Mouse (Mus musculus) urinary bladder, postnatal 10 days (tissue): ENCODE data around the gene Inafm2.

Experiments
- DNase-seq: peaks from one replicate; pipeline ENCODE4 v3.0.0; 2022; ENCODE audit warnings: low spot score

Gene Inafm2

DNA sequence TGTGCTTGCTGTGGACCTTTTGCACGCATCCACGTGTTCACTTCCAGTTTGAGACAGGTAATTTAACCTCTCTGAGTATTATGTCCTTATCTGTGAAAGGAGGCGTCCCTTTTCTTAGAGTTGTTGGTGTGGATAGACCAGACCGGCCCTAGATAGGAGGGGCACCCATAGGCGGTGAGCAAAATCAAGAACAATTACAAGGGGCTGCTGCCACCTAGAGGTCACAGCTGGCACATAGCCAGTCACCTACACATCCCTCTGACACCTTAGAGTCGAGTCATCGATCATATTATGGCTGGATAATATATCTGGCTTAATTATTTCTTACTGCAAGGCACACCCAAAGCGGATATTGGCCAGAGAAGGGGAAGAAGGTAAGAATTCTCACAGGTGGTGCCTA is 14.3 kb downstream of the Inafm2 start:
- DNase-seq = no peak

DNA sequence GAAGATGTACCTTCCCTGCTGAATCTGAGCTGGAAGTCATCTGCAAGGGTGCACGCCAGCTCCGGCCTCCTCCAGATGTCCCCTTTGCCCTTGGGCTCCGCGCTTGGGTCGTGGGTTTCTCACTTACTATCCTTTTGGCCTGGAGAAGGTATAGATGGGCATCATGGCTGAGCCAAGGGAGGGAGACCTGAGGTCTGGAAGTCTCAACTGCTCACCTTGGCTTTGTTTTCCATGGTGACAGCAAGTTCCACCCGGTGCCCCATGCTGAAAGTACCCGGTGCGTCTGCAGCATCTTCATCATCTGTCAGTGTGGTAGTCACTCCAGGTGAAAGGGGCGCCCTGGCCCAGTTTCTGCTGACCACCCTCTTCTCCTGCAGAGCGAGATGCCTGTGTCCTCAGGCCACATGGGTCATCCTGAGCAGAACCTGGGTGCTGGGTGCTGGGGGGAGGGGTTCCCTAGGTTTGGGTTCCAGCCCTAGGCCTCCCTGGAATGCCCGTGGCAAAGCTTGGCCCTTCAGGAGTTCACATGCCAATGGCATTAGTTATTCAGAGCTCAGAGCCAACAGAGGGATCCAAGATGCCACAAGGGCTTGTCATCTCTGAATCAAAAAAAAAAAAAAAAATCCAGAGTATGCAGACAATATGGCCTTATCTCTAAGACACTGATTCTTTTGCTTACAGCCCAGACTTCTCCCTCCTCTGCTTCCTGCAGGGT is 14.9 kb downstream of the Inafm2 start:
- no peak for DNase-seq

DNA sequence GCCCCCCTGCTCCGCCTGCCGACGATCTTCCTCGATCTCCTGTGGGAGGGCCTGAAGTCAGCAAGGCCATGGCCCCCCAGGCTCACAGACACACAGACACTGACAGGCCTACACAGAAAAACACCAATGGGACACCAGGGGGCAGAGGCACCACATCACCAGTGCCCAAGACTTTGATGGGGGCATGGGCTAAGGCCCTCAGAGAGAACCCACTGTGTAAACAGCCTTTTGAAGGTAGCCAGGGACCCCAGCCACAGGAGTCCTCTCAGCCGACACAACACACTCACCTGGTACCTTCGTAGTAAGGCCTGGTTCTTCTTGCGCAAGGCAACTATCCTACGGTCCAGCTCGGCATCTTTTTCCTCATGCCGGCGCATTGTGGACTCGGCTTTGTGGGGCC is 15.8 kb downstream of the Inafm2 start:
- no peak for DNase-seq

DNA sequence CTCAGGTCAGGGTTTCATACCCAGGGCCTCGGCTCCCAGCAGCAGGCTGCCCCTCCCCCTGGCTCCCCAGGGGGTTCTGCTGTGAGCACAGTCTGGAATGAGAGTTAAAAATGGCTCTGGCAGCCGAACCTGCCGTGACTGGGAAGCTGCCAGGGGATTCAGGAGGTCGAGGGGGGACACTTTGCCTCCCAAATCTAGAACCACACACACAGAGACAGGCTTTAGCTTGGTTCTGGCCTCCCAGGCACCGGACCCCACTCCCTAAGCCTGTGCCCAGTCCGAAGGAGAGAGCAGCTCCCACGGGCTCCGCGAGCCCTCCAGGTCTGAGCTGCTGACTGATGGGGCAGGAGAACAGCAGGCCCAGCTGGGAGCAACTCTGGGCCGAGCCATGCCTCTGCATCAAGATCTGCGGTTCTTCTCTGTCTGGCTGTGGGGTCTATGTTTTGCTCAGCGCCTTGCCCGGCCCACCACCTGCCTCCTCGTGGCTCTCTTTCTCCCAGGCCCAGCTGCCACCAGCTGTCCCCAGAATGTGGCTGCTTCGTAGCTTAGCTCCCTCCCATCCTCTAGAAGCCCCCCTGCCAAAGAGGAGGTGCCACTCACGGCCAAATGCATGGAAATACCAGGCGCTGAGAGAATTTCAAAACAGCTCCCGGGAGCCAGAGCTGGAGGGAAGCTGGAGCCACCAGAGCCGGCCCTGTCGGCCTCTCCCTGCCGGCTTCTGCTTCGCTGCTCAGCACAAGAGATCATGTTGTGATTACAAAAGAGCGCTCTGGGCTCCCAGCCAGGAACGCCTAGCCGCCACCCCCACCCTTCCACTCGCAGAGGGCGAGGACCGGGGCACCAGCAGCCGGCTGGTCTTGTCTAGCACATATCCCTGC is 16.6 kb downstream of the Inafm2 start, which contains the start of gene Ccdc9b:
Gene Ccdc9b (minus strand): TSS at position 756 of the 878 bp plus-strand sequence.
- peak; percentile 80 for DNase-seq

GRCm38 (mm10) chr2:118762784-118763148 is 17.2 kb downstream of the Inafm2 start:
- DNase-seq = no peak

- DNase-seq = no peak
Measured at GRCm38 (mm10) chr2:118763469-118763868, 17.9 kb downstream of the Inafm2 start.

GRCm38 (mm10) chr2:118764094-118764831 is 18.7 kb downstream of the Inafm2 start:
- DNase-seq = no peak

- DNase-seq = no peak
Measured at GRCm38 (mm10) chr2:118764875-118765274, 19.3 kb downstream of the Inafm2 start.

GRCm38 (mm10) chr2:118766041-118767033 is 20.8 kb downstream of the Inafm2 start:
- DNase-seq = no peak

DNA sequence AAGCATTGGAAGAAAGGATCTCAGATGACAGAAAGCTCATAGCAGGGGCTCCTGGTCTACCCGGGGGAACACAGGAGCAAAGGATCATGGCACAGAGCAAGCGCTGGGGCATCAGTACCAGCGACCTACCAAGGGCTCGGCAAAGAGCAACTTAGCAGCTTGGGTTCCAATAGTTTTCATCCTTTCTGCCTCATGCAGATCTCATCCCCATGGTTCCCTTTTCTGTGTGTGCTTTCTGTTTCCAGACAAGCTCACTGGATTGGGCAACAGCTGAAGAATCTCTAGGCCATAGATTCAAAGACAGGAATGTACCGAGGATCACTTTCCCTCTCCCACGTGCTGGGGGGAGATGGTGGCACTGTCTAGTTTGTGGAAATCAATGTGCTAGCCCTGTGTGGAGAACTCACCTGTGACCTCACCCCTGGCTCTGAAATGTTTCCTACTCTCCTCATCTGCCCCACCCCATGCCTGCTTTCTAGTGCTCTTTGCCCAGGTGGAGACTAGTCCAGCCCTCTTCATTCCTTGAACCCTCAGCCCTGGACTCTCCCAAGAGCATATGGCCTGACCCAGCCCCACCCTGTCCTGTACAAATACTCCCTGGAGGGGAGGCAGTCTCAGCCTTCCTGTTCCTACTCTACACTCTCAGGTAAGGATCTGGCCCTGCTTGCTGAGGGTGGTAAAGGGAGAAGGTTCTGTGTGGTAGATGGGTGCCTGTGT is 26.8 kb downstream of the Inafm2 start, which contains the start of gene Phgr1:
Gene Phgr1 (plus strand): TSS at position 612 of the 717 bp plus-strand sequence.
- DNase-seq = no peak

GRCm38 (mm10) chr2:118774536-118774935 is 29.0 kb downstream of the Inafm2 start:
- no peak for DNase-seq

GRCm38 (mm10) chr2:118775396-118775795 is 29.8 kb downstream of the Inafm2 start:
- no peak for DNase-seq

- DNase-seq = no peak
Measured at GRCm38 (mm10) chr2:118775846-118776245, 30.3 kb downstream of the Inafm2 start.

DNA sequence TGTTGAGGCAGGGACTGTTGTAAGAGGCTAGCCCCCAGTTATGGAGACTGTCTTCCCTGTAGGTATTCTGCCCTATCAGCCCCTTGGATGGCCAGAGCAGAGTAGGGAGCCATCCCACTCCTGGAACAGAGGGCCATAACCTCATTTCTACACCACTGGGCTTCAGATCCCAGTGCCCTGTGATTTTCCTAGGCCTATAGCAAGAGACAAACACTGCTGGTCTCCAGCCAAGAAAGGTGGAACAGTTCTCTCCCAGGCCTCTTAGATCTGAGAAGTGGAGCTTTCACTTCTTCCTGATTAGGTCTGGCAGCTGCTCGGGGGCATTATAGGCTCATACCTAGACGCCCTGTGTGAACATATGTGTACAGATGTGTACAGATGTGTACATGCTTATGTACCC is 30.7 kb downstream of the Inafm2 start:
- no peak for DNase-seq

DNA sequence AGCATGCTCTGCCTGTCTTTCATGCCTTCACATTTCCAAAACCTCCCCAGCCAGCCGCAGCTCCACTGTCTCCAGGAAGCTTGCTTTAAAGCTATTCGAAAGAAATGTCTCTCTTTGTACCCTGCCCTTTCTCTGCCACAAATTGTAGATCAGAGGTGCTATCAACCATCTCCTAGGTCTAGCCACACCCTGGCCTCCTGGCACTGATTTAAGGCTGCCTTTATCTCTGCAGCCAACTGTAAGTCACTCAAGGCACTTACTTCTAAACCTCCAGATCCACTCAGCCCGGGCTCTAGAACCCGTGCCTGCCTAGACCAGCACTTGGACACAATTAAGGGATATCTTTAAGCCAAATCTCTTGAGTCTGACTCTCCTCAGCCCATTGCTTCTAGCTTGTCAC is 32.9 kb downstream of the Inafm2 start:
- no peak for DNase-seq

DNA sequence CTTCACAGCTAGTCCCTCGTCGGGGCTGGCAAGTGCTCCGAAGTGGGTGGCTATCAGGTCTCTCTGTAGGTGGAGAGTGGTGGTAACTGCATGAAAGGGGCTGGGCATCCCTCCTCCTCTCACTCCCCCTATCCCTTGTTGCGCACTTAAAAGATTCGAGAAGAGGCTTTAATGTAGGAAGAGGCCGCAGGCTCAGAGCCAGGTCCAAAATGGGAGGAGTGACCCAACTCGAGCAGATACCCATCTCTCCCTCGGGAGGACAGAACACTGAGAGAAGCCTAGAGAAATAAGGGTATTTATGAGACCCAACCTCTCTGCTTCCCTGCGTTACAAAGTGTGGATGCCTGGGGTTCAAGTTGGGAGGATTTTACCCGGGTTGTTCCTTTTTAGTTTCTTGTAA is 33.5 kb downstream of the Inafm2 start:
- DNase-seq = no peak

GRCm38 (mm10) chr2:118779504-118780480 is 34.2 kb downstream of the Inafm2 start, which contains the start of gene Disp2:
Gene Disp2, plus strand, starts transcription at chr2:118779719.
- peak; percentile 76 for DNase-seq

- no peak for DNase-seq
Measured at GRCm38 (mm10) chr2:118781115-118781514, 35.6 kb downstream of the Inafm2 start.

DNA sequence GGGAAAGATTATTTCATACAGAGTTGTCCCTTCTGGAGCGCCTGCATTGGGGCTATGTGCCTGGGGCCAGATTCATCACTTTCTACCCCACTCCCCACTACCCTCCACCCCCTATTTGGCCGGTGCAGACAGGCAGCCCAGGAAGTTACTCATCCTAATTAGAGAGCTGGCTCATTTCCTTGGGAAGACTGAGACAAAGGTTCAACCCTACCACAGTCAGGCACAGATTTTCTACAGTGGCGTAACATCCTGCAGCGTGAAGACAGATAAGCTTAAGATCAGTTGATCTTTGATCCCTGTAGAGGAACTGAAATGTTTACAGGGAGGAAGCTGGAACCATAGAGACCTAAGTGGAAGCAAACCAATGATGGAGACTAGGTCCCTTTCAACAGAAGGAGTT is 36.7 kb downstream of the Inafm2 start:
- no peak for DNase-seq
